Mouse (Mus musculus) bone marrow macrophage, adult 2 months (primary cell): ENCODE results near the gene Spry2. TPM values are rescaled to one million over a fixed set of nuclear protein-coding genes. Genes with fewer than 3 reads are reported as not detected.

Experiments
- H3K27ac ChIP-seq: 2 replicates; pipeline ENCODE4 v1.5.1; 2012; ENCODE audit warnings: low read depth, low read length; ENCODE audit not compliant: insufficient read depth
- H3K4me1 ChIP-seq: 2 replicates; pipeline ENCODE4 v1.6.1; 2012; ENCODE audit warnings: low read length; ENCODE audit not compliant: control insufficient read depth, insufficient read depth
- H3K4me3 ChIP-seq: 2 replicates; pipeline ENCODE4 v1.5.1; 2012; ENCODE audit warnings: mild to moderate bottlenecking, low read length, moderate library complexity; ENCODE audit not compliant: insufficient read depth
- CTCF ChIP-seq: IDR thresholded peaks from 2 replicates; pipeline ENCODE4 v1.5.1; 2012; ENCODE audit warnings: low read depth, mild to moderate bottlenecking, low read length, moderate library complexity
- POLR2A ChIP-seq: IDR thresholded peaks from 2 replicates; pipeline ENCODE4 v1.6.1; 2012; ENCODE audit warnings: mild to moderate bottlenecking, low read depth, low read length, borderline replicate concordance
- polyA plus RNA-seq: library from polyadenylated mRNA; stranded (reverse); fragments of >200 nt; gene quantifications from 2 replicates; pipeline ENCODE4 v1.2.4, GENCODE M21; 2012; ENCODE audit not compliant: missing spikeins, insufficient read depth, insufficient read length

Spry2 gene
- polyA plus RNA-seq, 1 experiment = 3.2 TPM

DNA sequence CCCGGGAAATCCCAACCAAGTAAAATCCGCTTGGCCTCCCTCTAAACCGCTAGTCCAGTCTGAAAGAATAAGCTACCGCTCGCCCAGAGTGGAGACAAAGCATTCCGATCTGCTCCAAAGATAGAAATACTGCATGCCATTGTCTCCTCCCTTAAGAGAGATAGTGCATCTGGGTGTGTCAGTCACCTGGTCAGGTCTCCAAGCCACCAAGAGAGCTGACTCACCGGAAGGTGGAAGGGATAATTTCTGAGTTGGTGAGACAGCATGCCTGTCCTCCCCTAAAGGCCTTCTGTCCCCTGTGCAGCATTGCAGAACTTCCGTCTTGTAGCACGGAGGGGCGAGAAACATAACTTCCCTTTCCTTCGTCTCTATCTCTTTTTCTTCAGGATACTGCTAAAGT is 34.4 kb downstream of the Spry2 start:
- no peak overlapping the region for H3K4me3 ChIP-seq
- no peak overlapping the region for H3K27ac ChIP-seq
- no peaks in the 10 kb centered on the region for H3K4me1 ChIP-seq
- TF ChIP-seq POLR2A (no peak), CTCF (no peak)

DNA sequence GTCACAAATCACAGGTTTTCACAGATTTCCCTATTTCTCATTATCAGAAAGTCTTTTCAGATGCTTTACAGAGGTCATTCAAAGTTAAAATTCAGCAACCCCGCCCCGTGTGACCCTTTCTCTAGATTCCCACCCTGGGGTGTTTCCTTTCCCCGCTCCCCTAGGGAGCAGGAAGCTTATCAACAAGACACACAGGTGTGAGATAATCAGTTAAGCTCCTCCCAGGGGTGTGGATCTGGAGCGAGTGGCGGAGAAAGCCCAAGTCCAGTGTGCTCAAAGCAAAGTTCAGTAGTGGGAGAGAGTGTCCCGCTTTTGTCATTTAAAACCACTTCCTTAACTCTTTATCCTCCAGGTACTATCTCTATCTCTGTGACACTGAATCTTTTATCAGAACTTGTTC is 35.7 kb downstream of the Spry2 start:
- TF ChIP-seq POLR2A = no peak
- TF ChIP-seq CTCF = no peak
- H3K4me1 ChIP-seq = no peaks in the 10 kb centered on the region
- no peak overlapping the region for H3K27ac ChIP-seq
- no peak overlapping the region for H3K4me3 ChIP-seq

DNA sequence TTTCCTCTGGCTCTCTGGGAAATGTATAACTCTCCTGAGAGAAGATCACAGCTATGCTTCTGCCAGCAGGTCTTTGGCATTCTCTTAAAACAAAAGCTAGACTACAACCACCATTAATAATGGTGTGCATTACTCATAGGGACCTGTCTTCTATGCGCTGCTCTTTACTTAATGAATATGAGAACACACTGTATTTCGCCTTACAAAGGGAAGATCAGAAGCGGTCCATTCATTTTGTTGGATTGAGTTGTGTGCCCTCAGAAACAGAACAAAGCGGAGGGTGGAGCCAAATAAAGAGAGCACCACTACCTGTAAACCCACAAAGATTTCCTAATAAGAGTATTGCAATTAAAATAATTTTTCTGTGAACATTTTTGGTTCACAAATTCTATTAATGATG is 36.3 kb downstream of the Spry2 start:
- no peaks in the 10 kb centered on the region for H3K4me1 ChIP-seq
- no peak overlapping the region for H3K27ac ChIP-seq
- TF ChIP-seq CTCF (no peak), POLR2A (no peak)
- H3K4me3 ChIP-seq = no peak overlapping the region

DNA sequence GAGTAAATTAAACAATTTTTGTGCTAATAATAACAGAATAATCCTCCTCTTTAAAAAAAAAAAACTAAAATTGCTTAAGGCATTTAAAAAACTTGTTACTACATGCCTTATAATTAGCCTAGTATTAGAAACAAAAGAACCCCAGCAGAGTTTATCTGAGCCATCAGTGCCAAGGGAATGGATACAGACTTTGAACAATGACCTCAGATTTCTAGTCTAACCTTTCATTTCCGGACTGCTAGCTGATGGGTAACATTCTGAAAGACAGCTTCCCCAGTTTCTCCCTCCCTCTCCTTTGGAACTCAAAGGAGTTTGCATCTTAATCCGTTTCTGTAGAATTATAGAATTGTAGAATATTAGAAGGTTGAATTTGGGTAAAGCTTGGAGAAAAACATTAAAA is 36.7 kb downstream of the Spry2 start:
- Histone ChIP-seq H3K4me1 (no peaks in the 10 kb centered on the region), H3K4me3 (no peak overlapping the region), H3K27ac (no peak overlapping the region)
- TF ChIP-seq CTCF = no peak
- TF ChIP-seq POLR2A = no peak

DNA sequence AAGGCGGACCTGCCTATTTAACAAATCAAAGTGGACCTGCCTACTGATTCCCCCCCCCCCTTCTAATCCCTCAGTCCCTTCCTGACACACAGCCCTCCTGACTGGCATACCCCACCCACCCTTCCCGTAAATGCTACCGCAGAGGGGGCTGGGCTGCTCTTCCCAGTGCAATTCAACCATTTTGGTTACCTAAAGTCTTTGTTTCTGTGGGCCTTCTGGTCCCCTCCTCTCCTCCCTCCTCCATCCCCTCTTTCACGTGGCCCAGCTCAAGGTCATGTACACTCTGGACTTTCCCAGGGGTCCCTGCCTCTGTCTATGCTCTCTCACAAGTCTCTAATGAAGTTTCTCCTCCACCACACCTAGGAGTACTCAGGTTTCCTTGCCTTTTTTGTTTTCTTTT is 37.3 kb downstream of the Spry2 start:
- TF ChIP-seq CTCF (no peak), POLR2A (no peak)
- Histone ChIP-seq H3K4me1 (no peaks in the 10 kb centered on the region), H3K27ac (no peak overlapping the region), H3K4me3 (no peak overlapping the region)

DNA sequence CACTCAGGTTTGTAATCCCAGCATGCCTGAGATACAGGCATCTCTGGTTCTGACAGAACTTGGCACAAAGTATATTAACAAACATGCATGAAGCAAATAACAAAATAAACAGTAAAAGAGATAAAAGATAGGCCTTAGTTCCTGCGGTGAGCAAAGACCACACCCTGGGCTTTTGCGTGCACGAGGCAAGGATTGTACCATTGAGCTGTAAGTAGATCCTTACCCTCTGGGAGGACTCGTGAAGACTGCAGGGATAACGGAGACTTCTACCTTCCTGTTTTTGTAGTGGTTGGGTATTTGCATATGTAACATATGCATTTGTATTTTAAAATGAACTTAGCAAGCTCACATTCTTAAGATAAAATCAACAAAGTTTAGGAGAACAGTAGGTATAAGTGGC is 37.7 kb downstream of the Spry2 start:
- TF ChIP-seq POLR2A (no peak), CTCF (no peak)
- no peak overlapping the region for H3K27ac ChIP-seq
- no peaks in the 10 kb centered on the region for H3K4me1 ChIP-seq
- H3K4me3 ChIP-seq = no peak overlapping the region

DNA sequence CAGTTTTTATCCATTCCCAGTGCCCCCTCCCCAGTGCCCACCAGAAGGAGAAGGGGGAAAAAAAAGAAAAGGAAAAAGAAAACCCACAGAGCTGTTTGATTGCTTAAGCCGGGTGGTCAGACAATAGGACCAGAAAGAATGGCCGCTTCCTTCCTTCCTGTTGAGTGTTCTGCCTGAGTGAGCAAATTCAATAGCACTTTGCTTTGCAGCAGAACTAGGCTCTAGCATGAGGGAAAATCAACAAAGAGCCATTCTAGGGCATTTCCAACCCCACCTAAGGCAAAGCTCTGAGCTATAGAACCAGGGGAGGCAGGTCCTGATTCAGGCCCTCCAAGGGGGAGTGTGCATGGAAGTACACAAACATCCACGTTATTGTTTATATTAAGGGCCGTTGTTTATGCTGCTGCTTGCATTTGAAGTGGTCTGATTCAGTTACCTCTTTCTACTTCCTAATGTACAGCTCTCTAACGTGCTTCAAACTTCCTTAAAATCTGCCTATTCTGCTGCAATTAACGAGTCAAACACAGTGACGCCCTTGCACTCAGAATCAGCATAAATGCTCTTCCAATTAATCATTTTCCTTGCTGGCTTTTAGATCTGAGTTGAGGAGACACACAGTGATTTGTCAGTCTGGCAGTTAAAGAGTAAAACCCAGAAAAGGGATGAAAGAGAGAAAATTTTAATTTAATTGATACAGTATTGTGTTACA is 45.1 kb downstream of the Spry2 start:
- peak overlapping the region; percentile 92 for H3K27ac ChIP-seq
- peak overlapping the region; percentile 16; the same call in 1 of the 2 replicates for H3K4me3 ChIP-seq
- H3K4me1 ChIP-seq = peaks cover 13% of the 10 kb centered on the region
- TF ChIP-seq CTCF (no peak), POLR2A (no peak)

Other genes with a start within 250 kb of the Spry2 start
- not detected in 2 replicates for gene Trim52, start 209.4 kb upstream of the Spry2 start, polyA plus RNA-seq